In genomic region chr6:66271414-66272206, GRCm38 (mm10) we compare ENCODE assay signal across 17 mouse cellular contexts.
DNase-seq lines count a peak whose midpoint lies in the region; ATAC-seq and TF ChIP-seq lines count a peak whose summit lies in the region.
"Had no signal": no experiment of that assay in that cellular context is flagged by ENCODE, and none has a peak within 500 bp of the region (broad histone marks: within the 10 kb centered on the region; RNA-seq: fewer than 3 reads in every experiment).

No protein-coding gene starts in this region.

- no peaks in the 10 kb centered on the region for H3K27me3 ChIP-seq in heart, embryonic 16.5 days (ENCODE audit: control insufficient read depth, insufficient read depth, low read length)
- no peaks in the 10 kb centered on the region for H3K27me3 ChIP-seq in G1E (ENCODE audit: insufficient read depth, low read length)
- no peaks in the 10 kb centered on the region for H3K27me3 ChIP-seq in lung, embryonic 15.5 days
- H3K27me3 ChIP-seq in hindbrain, embryonic 13.5 days: no peaks in the 10 kb centered on the region
- H3K27me3 ChIP-seq: limb, embryonic 13.5 days; neural tube, embryonic 15.5 days had no signal

- H3K4me3 ChIP-seq in heart, embryonic 16.5 days (ENCODE audit: low read length): no peak overlapping the region
- peak overlapping the region; percentile 52 for H3K4me3 ChIP-seq in G1E (ENCODE audit: low read depth, low read length)
- no peak overlapping the region for H3K4me3 ChIP-seq in lung, embryonic 15.5 days
- H3K4me3 ChIP-seq in hindbrain, embryonic 13.5 days: no peak overlapping the region
- H3K4me3 ChIP-seq: heart, adult 2 months; limb, embryonic 13.5 days; neural tube, embryonic 15.5 days had no signal

- no peaks in the 10 kb centered on the region for H3K9me3 ChIP-seq in heart, embryonic 16.5 days (replicated peaks; ENCODE audit: control insufficient read depth, low read length)
- H3K9me3 ChIP-seq in G1E (replicated peaks): 0 out of 2 replicates have a peak, but pooled peaks cover 3% of the 10 kb centered on the region
- no peaks in the 10 kb centered on the region for H3K9me3 ChIP-seq in lung, embryonic 15.5 days
- H3K9me3 ChIP-seq in hindbrain, embryonic 13.5 days: no peaks in the 10 kb centered on the region
- H3K9me3 ChIP-seq: limb, embryonic 13.5 days; neural tube, embryonic 15.5 days had no signal

- 39% methylated on average over 6 of the region's 6 CpGs for WGBS in heart, embryonic 16.5 days
- WGBS in lung, embryonic 15.5 days: 20% methylated on average over 6 of the region's 6 CpGs
- WGBS in hindbrain, embryonic 13.5 days: 91% methylated on average over 6 of the region's 6 CpGs

- H3K4me2 ChIP-seq in heart, embryonic 16.5 days (ENCODE audit: low read depth, low read length): no peak overlapping the region
- H3K4me2 ChIP-seq in lung, embryonic 15.5 days: no peak overlapping the region
- H3K4me2 ChIP-seq in hindbrain, embryonic 13.5 days: no peak overlapping the region
- H3K4me2 ChIP-seq: limb, embryonic 13.5 days; neural tube, embryonic 15.5 days had no signal

- H3K9ac ChIP-seq in heart, embryonic 16.5 days (ENCODE audit: low read length): no peak overlapping the region
- H3K9ac ChIP-seq in lung, embryonic 15.5 days: no peak overlapping the region
- H3K9ac ChIP-seq in hindbrain, embryonic 13.5 days: no peak overlapping the region
- H3K9ac ChIP-seq: limb, embryonic 13.5 days; neural tube, embryonic 15.5 days had no signal

- no peaks in the 10 kb centered on the region for H3K36me3 ChIP-seq in heart, embryonic 16.5 days (ENCODE audit: control insufficient read depth, insufficient read depth)
- H3K36me3 ChIP-seq in G1E (replicated peaks): peaks cover 8% of the 10 kb centered on the region
- no peaks in the 10 kb centered on the region for H3K36me3 ChIP-seq in lung, embryonic 15.5 days
- no peaks in the 10 kb centered on the region for H3K36me3 ChIP-seq in hindbrain, embryonic 13.5 days
- H3K36me3 ChIP-seq: limb, embryonic 13.5 days; neural tube, embryonic 15.5 days had no signal

- TF ChIP-seq CTCF in G1E (IDR thresholded peaks at IDR 0.05; ENCODE audit: low read depth, low read length): no peak

- peaks cover 8% of the 10 kb centered on the region for H3K4me1 ChIP-seq in heart, embryonic 16.5 days (ENCODE audit: control insufficient read depth, insufficient read depth, low read length)
- H3K4me1 ChIP-seq in G1E (ENCODE audit: insufficient read depth, low read depth, low read length): peaks cover 61% of the 10 kb centered on the region
- peaks cover 20% of the 10 kb centered on the region for H3K4me1 ChIP-seq in lung, embryonic 15.5 days
- no peaks in the 10 kb centered on the region for H3K4me1 ChIP-seq in hindbrain, embryonic 13.5 days (replicated peaks)
- H3K4me1 ChIP-seq: neural tube, embryonic 15.5 days had no signal

- no peak overlapping the region for H3K27ac ChIP-seq in heart, embryonic 16.5 days (ENCODE audit: low read length)
- H3K27ac ChIP-seq in lung, embryonic 15.5 days: peak overlapping the region; percentile 73
- H3K27ac ChIP-seq in hindbrain, embryonic 13.5 days: no peak overlapping the region
- H3K27ac ChIP-seq: heart, adult 2 months; limb, embryonic 13.5 days; neural tube, embryonic 15.5 days had no signal

- intact Hi-C loops in heart, postnatal 25 days (cut with DNase I): no loop called here

- ATAC-seq in heart, embryonic 16.5 days (replicated peaks; ENCODE audit: extremely low read depth, insufficient read depth, low FRiP score): peak; percentile 49; the same call in 1 of the 2 replicates
- peak; percentile 50 for ATAC-seq in G1E (ENCODE audit: extremely low read depth, insufficient number of reproducible peaks, low FRiP score, poor library complexity, severe bottlenecking)
- ATAC-seq in lung, embryonic 15.5 days (ENCODE audit: borderline replicate concordance, extremely low read depth, low FRiP score, low TSS enrichment): peak; percentile 90
- no peak for ATAC-seq in erythroid progenitor cell, adult 5-6 weeks (replicated peaks; ENCODE audit: low FRiP score, poor library complexity, severe bottlenecking)
- no peak for ATAC-seq in hindbrain, embryonic 13.5 days (ENCODE audit: low FRiP score)
- ATAC-seq: forebrain, embryonic 14.5 days; inflammation-experienced regulatory T-cells, adult 6 months had no signal

- DNase-seq in heart, postnatal 25 days (ENCODE audit: low spot score): no peak
- DNase-seq in G1E (ENCODE audit: low spot score): no peak
- peak; percentile 33 for DNase-seq in kidney, postnatal 14 days
- DNase-seq in B cell, adult 2 months: no peak
- DNase-seq: cerebellum, adult 9-10 months; layer of hippocampus, postnatal 36 days; midbrain, embryonic 14.5 days; right cerebral cortex, postnatal 25 days had no signal

Comparison
In these comparisons a context has a peak if more than half of its experiments do, and no peak if none do; other contexts are left out.
1. ATAC-seq: peak in heart, embryonic 16.5 days (single experiment), G1E (single experiment) and lung, embryonic 15.5 days (single experiment); none in erythroid progenitor cell, adult 5-6 weeks (single experiment) and hindbrain, embryonic 13.5 days (single experiment).